Mouse (Mus musculus) lung, adult 2 months (tissue): ENCODE data around the gene Psmb10. TPM values are rescaled to one million over a fixed set of nuclear protein-coding genes. Genes with fewer than 3 reads are reported as not detected.
A peak's percentile ranks its signal among the peaks of the same experiment; 100 is the strongest.

Experiments
- DNase-seq: peaks from one replicate; pipeline ENCODE4 v3.0.0; 2022
- H3K4me1 ChIP-seq: fragments of 200-500 bp; 2 replicates; pipeline ENCODE4 v1.6.1; 2011; ENCODE audit warnings: low read length; ENCODE audit not compliant: control insufficient read depth, insufficient read depth
- H3K4me3 ChIP-seq: fragments of 200-500 bp; replicated peaks from 2 replicates; pipeline ENCODE3; 2011; ENCODE audit warnings: low read depth, mild to moderate bottlenecking, control low read depth, low read length; ENCODE audit errors: extremely low read depth
- CTCF ChIP-seq: fragments of 200-500 bp; IDR thresholded peaks from 2 replicates; pipeline ENCODE4 v1.5.1; 2011; ENCODE audit warnings: mild to moderate bottlenecking, low read length, control low read depth; ENCODE audit not compliant: insufficient read depth
- POLR2A ChIP-seq: fragments of 200-500 bp; IDR thresholded peaks from 2 replicates; pipeline ENCODE4 v1.6.1; 2011; ENCODE audit warnings: low read depth, mild to moderate bottlenecking, control low read depth, low read length, borderline replicate concordance; ENCODE audit errors: extremely low read depth
- WGBS: fragments of 180-500 bp; shearing (Covaris S2); methylation state at CpG from one replicate; pipeline ENCODE4 v1.1.7; 2018; 5-methylcytosine and 5-hydroxymethylcytosine counted together
- polyA plus RNA-seq: library from polyadenylated mRNA; depleted of rRNA; stranded (reverse); fragments of >200 nt; gene quantifications from 2 replicates; pipeline ENCODE4 v1.2.3, GENCODE M21; 2012

Gene Psmb10
- polyA plus RNA-seq, 1 experiment, result 217 TPM

DNA sequence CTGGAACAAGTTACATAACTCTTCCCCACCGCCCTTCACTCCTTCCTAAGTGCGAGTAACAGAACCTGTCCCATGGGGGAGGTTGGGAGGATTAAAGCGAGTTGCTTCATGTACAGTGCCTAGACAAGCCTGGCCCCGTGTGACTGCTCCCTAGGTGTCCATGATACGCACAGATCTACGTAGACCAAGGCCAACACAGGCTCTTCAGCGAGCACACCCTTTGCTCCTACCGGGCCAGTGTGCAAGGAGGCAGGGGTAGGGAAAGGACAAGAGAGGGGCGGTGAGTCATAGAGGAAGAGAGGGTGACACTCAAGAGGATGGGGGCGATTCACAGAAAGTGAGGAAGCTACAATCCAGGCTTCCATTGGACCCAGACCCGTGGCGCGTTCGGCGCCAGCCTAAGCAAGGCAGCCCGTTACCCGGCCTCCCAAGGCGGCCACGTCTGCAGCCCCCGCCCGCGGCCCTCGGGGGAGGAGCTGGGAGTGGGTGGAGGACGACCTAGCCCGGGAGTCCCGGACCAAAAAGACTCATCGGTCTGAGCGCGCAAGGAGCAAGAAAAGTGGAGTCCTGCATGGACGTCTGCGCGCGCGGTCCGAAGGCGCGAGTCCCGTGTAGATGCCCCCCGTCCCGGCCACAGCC lies 27.1 kb upstream of the Psmb10 start:
- DNase-seq, result no peak

DNA sequence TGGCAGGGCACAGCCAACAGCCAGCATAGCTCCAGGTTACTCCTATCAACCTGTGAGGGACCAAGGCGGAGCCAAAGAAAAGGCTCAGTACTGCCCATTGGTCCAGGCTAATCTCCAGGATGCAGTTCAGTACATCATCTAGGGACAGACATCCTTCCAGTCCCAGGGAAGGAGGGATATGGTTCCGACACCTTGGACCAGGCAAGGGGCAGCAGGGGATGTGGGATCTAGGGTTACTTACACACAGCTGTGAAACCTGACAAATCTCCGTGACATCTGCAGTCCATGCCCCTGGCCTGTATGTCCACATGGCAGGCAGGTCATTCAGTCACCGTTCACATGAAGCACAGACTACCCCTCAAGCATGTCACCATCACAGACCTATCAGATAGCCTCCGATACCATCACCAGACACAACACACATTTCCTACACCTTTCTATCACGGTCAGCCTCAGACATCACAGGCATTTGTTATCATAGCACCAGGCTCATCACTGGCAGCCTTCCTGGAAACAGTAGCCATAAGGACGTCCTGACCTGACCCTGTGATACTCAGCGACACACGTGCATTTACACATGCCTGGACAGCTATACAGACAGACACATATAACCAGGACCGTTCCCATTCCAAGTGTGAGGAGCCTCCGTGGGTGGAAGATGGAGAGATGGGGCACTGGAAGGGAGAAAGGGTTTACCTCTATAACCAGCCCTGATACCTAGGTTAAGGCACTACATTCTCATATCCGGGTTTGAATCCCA lies 26.4 kb upstream of the Psmb10 start:
- peak overlapping the region; percentile 75 for H3K4me3 ChIP-seq

More for the DNA sequence above, 27.1 kb upstream of the Psmb10 start:
- TF ChIP-seq POLR2A (no peak), CTCF (no peak)
- peak overlapping the region; percentile 75 for H3K4me3 ChIP-seq
- H3K4me1 ChIP-seq, result peaks cover 17% of the 10 kb centered on the region
- under 1% methylated on average over 40 of the region's 40 CpGs for WGBS

GRCm38 (mm10) chr8:105961536-105961935 lies 23.3 kb upstream of the Psmb10 start:
- Histone ChIP-seq H3K4me3 (no peak overlapping the region), H3K4me1 (peaks cover 13% of the 10 kb centered on the region)
- TF ChIP-seq POLR2A, result no peak
- TF ChIP-seq CTCF, result no peak
- 93% methylated on average over 10 of the region's 10 CpGs for WGBS
- no peak for DNase-seq

More for the DNA sequence above, 26.4 kb upstream of the Psmb10 start:
- H3K4me1 ChIP-seq, result peaks cover 17% of the 10 kb centered on the region
- DNase-seq, result no peak
- 47% methylated on average over 12 of the region's 12 CpGs for WGBS
- TF ChIP-seq CTCF (no peak), POLR2A (no peak)

DNA sequence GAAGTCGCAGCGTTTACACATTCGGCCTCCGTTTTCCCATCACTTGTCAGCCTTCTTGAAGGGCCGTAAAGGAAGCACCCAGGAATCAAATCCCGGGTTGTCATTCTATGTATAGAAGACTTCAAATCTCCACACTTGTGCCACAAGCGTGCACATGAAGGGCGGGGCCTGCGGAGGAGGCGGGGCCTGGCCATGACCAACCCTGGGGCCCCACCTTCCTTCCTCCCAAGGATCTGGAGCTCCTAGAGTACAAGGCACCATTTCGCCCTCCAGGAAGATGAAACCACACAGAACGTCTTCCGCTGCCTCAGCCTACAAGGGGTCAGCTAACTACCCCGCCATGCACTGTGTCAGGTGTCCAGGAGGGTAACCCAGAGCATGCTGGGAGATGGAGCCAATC lies 22.9 kb upstream of the Psmb10 start:
- no peak for DNase-seq
- Histone ChIP-seq H3K4me1 (peaks cover 11% of the 10 kb centered on the region), H3K4me3 (no peak overlapping the region)
- TF ChIP-seq POLR2A (no peak), CTCF (no peak)
- WGBS, result 84% methylated on average over 14 of the region's 14 CpGs

DNA sequence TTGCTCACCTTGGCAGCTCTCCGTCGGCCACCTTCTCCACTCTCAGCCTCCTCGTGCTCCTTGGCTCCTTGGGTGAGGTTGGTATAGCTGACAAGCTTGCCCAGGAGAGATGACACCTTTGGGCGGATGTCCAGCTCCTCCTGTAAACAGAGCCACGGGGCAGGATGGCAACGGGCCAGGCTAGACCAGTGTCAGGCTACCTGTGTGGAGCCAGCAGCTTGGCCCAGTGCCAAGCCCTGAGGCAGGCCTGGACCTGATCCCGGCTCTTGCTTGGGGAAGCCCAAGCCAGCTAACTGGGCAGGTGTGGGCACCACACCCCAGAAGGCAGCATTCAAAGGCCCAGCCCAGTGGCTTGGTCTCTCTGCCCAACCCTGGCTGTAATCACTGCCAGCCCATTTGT lies 21.1 kb upstream of the Psmb10 start:
- no peak overlapping the region for H3K4me3 ChIP-seq
- H3K4me1 ChIP-seq, result peaks cover 5% of the 10 kb centered on the region
- WGBS, result 54% methylated on average over 7 of the region's 7 CpGs
- TF ChIP-seq POLR2A (no peak), CTCF (no peak)
- DNase-seq, result peak; percentile 50

GRCm38 (mm10) chr8:105957813-105958212 lies 19.6 kb upstream of the Psmb10 start:
- no peak for DNase-seq
- TF ChIP-seq POLR2A (no peak), CTCF (0 out of 2 replicates have a peak, but pooled peaks have one; percentile 10)
- Histone ChIP-seq H3K4me3 (no peak overlapping the region), H3K4me1 (peaks cover 2% of the 10 kb centered on the region; the same call in 1 of the 2 replicates)
- WGBS, result 35% methylated on average over 3 of the region's 4 CpGs

DNA sequence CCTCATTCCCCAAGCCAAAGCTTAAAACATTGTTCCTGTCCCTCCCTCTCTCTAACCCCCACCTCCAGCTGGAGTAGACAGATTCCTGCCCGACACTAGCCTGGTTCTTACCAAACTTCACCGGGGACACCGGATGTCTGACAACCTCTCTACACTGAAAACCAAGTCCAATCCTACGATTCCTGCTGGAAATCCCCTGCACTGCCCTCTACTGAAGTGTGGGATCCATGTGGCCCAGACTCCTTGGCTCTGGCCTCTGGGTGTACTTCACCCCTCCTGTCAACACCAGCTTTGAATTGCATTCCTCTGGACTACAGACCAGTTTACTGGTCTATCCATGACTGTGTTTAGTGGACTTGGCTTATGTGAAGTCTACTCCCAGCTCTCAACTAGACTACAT lies 18.3 kb upstream of the Psmb10 start:
- no peak for TF ChIP-seq POLR2A
- TF ChIP-seq CTCF, result no peak
- 69% methylated on average over 4 of the region's 4 CpGs for WGBS
- Histone ChIP-seq H3K4me1 (peaks cover 2% of the 10 kb centered on the region; the same call in 1 of the 2 replicates), H3K4me3 (no peak overlapping the region)
- DNase-seq, result no peak

GRCm38 (mm10) chr8:105951057-105951659 lies 12.9 kb upstream of the Psmb10 start:
- no peak overlapping the region for H3K4me3 ChIP-seq
- DNase-seq, result no peak
- WGBS, result 38% methylated on average over 7 of the region's 7 CpGs
- TF ChIP-seq CTCF (no peak), POLR2A (no peak)
- no peaks in the 10 kb centered on the region for H3K4me1 ChIP-seq

DNA sequence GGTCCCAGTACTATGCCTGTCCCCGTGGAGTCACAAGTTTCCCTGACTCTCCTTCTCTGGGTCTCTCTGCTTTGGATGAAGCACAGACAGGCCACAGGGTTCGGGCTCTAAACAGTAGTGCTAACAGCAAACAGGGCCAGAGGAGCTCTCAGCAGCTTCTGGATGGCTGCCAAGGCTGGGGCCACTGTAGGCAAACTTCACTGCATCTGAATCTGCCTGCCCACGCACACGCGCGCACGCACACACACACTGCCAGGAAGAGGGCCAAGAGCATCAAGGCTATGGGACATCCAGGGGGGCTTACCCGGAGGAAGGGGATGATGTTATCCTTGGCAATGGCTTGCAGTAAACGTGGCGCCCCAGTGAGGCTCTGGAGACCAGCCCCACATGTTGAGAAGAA lies 11.1 kb upstream of the Psmb10 start:
- no peak for DNase-seq
- WGBS, result 53% methylated on average over 10 of the region's 10 CpGs
- TF ChIP-seq CTCF (no peak), POLR2A (no peak)
- Histone ChIP-seq H3K4me3 (no peak overlapping the region), H3K4me1 (no peaks in the 10 kb centered on the region)

GRCm38 (mm10) chr8:105943321-105943739 lies 5.1 kb upstream of the Psmb10 start, which contains the start of gene Lcat:
Gene Lcat (minus strand): TSS chr8:105943382.
- DNase-seq, result no peak
- no peak for TF ChIP-seq POLR2A
- TF ChIP-seq CTCF, result no peak
- 74% methylated on average over 8 of the region's 8 CpGs for WGBS
- Histone ChIP-seq H3K4me1 (no peaks in the 10 kb centered on the region), H3K4me3 (no peak within 1 kb of the TSS)
